Mouse (Mus musculus): ENCODE results near the gene Dlx6. TPM values are rescaled to one million over a fixed set of nuclear protein-coding genes. Genes with fewer than 3 reads are reported as not detected.

The Dlx6 gene
- polyA plus RNA-seq, 1 experiment = 7.2 TPM

DNA sequence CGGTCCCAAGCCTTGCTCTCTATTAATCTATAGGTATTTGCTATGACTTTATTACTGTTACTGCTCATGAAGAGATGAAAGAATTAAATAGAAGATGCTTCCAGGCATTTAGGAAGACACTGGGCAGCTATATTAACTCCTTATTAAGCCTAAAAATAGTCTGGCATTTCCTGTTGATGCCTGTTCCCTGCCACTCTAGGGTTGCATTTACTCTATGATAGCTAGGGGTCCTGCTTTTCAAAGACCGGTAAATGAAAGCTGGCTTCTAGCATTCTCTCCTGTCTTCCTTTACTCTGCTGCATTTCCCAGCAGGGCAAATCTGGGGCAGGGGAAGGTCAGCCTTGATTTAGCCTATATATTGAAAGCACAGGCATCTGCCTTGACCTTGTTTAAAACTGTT, 5.4 kb upstream of the Dlx6 start:
- Histone ChIP-seq H3K4me1 (ENCODE audit: control insufficient read depth, insufficient read depth, low read length) (no peaks in the 10 kb centered on the region), H3K4me3 (ENCODE audit: insufficient read depth, low read length) (0 out of 2 replicates have a peak overlapping the region, but pooled peaks have one; percentile 11), H3K27ac (ENCODE audit: insufficient read depth, low read length) (no peak overlapping the region)
- TF ChIP-seq POLR2A (IDR thresholded peaks at IDR 0.05; ENCODE audit: extremely low read depth, insufficient read depth, low read length) = no peak
- TF ChIP-seq CTCF (IDR thresholded peaks at IDR 0.05; ENCODE audit: extremely low read depth, insufficient read depth, low read length) = no peak

DNA sequence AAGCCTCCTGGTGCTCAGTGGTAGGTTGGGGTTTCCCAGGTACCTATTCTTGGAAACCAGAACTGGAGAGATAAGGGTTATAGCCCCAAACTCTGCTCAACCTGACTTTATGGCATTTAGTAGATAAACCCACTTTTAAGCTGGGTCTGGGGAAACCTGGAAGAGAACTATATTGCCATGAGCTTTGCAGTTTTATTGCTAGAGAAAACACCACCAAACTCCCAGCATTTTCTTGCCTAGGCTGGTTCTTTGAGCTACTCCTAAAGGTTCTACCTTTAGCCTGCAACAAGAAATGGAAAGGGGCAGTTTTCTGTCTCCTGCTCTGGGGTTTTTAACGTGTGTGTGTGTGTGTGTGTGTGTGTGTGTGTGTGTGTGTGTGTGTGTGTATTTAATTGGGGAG, 4.6 kb upstream of the Dlx6 start:
- no peak for TF ChIP-seq POLR2A (IDR thresholded peaks at IDR 0.05; ENCODE audit: extremely low read depth, insufficient read depth, low read length)
- TF ChIP-seq CTCF (IDR thresholded peaks at IDR 0.05; ENCODE audit: extremely low read depth, insufficient read depth, low read length) = no peak
- Histone ChIP-seq H3K4me3 (ENCODE audit: insufficient read depth, low read length) (no peak overlapping the region), H3K27ac (ENCODE audit: insufficient read depth, low read length) (no peak overlapping the region), H3K4me1 (ENCODE audit: control insufficient read depth, insufficient read depth, low read length) (no peaks in the 10 kb centered on the region)

DNA sequence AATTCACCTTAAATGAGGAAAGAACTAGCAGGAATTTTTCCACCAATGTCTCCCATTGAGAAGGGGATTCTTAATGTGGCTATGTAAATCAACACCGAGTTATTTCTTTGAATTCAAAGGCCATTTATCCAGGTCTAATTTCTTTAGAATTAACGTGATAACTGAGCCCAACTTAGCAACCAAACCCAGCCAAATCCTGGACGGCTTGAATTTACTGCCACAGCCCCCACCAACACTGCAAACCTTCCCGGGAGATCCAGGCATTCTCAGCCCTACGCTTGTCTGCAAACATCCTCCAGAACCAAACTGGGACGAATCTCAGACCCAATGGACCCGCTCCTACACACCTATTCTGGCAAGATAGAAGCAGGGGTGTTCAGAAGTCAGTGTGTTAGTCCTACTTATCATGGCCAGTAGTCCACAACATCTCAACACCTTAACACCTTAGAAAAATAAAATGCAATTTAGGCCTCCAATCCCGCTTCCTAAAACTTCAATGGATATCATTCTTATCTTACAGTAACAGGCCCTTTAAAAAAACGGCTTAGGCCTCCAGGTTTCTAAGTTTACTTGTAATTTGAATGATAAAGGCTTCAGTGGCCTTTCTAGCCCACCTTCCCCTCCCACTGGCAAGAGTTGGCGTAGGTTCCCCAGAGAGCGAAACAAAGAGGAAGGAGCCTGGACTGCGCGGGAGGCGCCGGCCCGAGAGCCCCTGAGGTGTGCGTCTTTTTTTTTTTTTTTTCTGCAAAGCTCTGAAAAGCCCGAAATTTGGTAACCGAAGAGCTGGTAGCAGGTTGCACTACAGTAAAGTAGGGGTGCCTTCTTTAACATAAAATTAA, 3.8 kb upstream of the Dlx6 start:
- Histone ChIP-seq H3K27ac (ENCODE audit: insufficient read depth, low read length) (0 out of 2 replicates have a peak overlapping the region, but pooled peaks have one; percentile 28), H3K4me1 (ENCODE audit: control insufficient read depth, insufficient read depth, low read length) (no peaks in the 10 kb centered on the region), H3K4me3 (ENCODE audit: insufficient read depth, low read length) (peak overlapping the region; percentile 45)
- TF ChIP-seq POLR2A (IDR thresholded peaks at IDR 0.05; ENCODE audit: extremely low read depth, insufficient read depth, low read length) = no peak
- no peak for TF ChIP-seq CTCF (IDR thresholded peaks at IDR 0.05; ENCODE audit: extremely low read depth, insufficient read depth, low read length)

DNA sequence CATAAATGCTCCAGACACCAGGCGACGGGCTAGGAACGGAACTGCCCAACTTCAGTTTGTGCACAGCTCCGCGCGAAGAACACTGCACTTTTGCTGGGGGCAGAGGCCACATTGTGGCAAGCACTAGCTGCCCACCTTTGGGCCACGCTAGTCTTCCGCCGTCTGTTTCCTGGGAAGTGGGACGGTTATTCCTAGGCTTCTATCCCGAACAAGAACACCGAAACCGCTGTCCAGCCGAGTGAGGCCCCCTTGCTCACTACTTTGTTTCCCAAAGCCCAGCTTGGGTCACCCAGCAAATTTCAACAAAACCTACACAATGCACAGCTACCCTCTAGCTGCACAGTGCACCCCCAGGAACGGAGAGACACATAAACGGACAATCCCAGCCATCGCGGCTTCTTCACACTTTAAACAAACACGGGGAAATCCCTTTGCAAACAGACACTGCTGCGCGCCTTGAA, 3.2 kb upstream of the Dlx6 start:
- Histone ChIP-seq H3K4me1 (ENCODE audit: control insufficient read depth, insufficient read depth, low read length) (no peaks in the 10 kb centered on the region), H3K27ac (ENCODE audit: insufficient read depth, low read length) (peak overlapping the region; percentile 28; the same call in 1 of the 2 replicates), H3K4me3 (ENCODE audit: insufficient read depth, low read length) (peak overlapping the region; percentile 45)
- TF ChIP-seq CTCF (IDR thresholded peaks at IDR 0.05; ENCODE audit: extremely low read depth, insufficient read depth, low read length) = no peak
- TF ChIP-seq POLR2A (IDR thresholded peaks at IDR 0.05; ENCODE audit: extremely low read depth, insufficient read depth, low read length) = no peak

DNA sequence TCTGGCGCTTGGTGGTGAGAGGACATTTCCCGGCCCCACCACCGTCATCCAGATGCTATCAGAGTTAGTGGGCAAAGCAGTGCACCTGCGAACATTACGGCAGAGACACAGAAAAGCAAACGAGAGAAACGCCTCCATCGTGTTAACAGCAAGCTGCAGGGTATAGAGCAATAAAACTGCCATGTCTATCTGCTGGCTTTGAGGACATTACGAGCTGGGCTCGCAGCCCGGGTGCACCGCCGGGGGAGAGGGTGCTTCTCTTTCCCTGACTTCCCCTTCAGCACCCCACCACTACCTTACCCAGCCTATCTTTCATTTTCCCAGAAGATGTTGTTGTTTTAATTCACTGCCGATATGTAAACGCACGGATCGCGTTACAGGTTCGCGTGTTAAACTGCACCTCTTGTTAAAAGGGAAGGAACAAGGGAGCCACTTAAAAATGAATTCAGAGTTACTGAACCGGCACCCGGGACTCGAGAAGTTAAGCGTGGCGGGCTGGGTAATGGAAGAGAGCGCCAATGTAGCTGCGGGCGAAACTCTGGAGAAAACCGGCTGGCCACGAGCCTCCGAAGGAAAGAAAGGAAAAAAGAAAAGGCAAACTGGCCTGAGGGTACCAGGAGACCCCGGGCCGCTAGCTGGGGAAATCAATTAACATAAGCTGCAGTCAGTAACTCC, 2.6 kb upstream of the Dlx6 start:
- TF ChIP-seq POLR2A (IDR thresholded peaks at IDR 0.05; ENCODE audit: extremely low read depth, insufficient read depth, low read length) = no peak
- no peak for TF ChIP-seq CTCF (IDR thresholded peaks at IDR 0.05; ENCODE audit: extremely low read depth, insufficient read depth, low read length)
- peak overlapping the region; percentile 45 for H3K4me3 ChIP-seq (ENCODE audit: insufficient read depth, low read length)
- no peaks in the 10 kb centered on the region for H3K4me1 ChIP-seq (ENCODE audit: control insufficient read depth, insufficient read depth, low read length)
- peak overlapping the region; percentile 28 for H3K27ac ChIP-seq (ENCODE audit: insufficient read depth, low read length)

DNA sequence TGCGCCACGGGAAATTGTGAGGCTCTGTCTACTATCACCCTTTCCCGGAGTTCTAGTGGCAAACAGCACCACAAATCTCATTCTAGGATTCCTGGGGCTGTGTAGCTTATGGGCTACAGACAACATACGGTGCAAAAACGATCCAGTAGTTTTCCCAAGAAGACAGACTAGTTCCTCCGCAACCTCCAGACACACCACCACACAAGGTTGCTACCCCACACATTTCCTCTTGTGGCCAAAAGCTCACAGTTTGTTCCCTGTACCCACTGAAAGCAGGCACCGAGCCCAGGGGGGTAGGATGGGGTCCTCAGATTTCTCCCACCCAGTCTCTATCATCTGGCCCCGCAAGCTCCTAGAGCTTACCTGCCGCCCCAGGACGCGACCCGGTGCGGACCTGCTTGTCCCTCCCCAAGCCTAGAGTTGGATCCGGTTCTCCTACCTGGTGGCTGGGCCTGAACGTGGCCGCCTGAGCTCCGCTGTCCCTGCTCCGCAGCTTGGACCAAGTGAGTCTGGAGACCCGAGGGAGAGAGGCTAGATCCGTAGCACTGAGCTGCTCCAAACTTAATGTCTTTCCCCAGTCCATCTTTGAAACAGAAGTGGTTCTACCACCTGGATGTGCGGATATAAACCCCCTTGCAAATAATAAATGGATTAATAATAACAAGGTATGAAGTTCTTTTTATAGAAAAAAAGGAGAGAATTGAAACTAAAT, 1.9 kb upstream of the Dlx6 start:
- Histone ChIP-seq H3K4me3 (ENCODE audit: insufficient read depth, low read length) (peak overlapping the region; percentile 45), H3K4me1 (ENCODE audit: control insufficient read depth, insufficient read depth, low read length) (no peaks in the 10 kb centered on the region), H3K27ac (ENCODE audit: insufficient read depth, low read length) (peak overlapping the region; percentile 6; the same call in 1 of the 2 replicates)
- TF ChIP-seq CTCF (IDR thresholded peaks at IDR 0.05; ENCODE audit: extremely low read depth, insufficient read depth, low read length) (no peak), POLR2A (IDR thresholded peaks at IDR 0.05; ENCODE audit: extremely low read depth, insufficient read depth, low read length) (no peak)

DNA sequence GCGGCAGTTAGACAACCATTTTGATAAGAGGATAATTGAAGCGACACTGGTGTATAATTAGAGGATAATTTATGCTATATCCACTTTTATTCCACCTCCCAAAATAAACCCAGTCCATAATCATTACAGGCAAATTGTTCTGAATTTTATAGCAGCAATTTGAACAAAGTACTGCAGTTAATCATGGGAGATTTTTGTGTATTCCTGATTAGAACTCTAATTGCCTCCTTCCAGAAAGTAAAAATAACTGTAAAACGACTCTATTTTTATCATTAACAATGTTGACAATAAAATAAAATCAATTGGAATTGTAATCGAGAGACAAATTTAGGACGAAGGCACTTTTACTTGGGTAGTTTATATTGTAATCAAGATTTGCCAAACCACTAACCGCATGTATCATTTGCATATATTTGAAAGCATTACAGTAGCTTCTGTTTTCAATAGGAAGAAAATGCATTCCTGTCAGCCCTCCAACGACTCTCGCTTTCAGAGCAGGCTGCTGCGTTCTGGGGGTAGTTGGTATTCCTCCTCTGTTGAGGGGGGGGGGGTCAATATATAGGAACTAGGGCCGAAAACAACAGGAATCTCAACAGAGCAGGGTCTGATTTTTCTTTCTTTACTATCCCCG, 1.2 kb upstream of the Dlx6 start:
- TF ChIP-seq CTCF (IDR thresholded peaks at IDR 0.05; ENCODE audit: extremely low read depth, insufficient read depth, low read length) (no peak), POLR2A (IDR thresholded peaks at IDR 0.05; ENCODE audit: extremely low read depth, insufficient read depth, low read length) (no peak)
- no peak overlapping the region for H3K27ac ChIP-seq (ENCODE audit: insufficient read depth, low read length)
- peak overlapping the region; percentile 45; the same call in 1 of the 2 replicates for H3K4me3 ChIP-seq (ENCODE audit: insufficient read depth, low read length)
- H3K4me1 ChIP-seq (ENCODE audit: control insufficient read depth, insufficient read depth, low read length) = no peaks in the 10 kb centered on the region

DNA sequence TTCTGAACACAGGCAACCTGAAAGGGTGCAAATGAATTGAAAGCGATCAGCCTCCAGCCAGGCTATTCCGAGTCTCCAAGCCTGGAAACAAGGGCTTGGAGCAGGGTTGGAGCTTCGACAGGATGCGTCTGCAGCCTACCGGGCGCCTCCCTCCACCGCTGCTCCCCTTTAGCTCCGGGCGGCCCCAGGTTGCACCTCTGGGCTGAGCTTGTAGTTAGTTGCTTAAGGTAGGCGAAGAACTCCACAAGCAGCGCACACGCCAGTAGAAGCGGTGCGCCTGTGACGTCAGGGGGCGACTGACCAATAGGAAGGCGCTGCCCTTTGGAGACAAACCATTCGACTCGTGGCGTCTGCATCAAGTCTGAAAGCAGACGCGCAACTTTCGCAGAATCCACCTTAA, 523 bp upstream of the Dlx6 start:
- TF ChIP-seq CTCF (IDR thresholded peaks at IDR 0.05; ENCODE audit: extremely low read depth, insufficient read depth, low read length) (no peak), POLR2A (IDR thresholded peaks at IDR 0.05; ENCODE audit: extremely low read depth, insufficient read depth, low read length) (peak; percentile 71)
- Histone ChIP-seq H3K4me1 (ENCODE audit: control insufficient read depth, insufficient read depth, low read length) (no peaks in the 10 kb centered on the region), H3K27ac (ENCODE audit: insufficient read depth, low read length) (no peak overlapping the region), H3K4me3 (ENCODE audit: insufficient read depth, low read length) (peak overlapping the region; percentile 6)

DNA sequence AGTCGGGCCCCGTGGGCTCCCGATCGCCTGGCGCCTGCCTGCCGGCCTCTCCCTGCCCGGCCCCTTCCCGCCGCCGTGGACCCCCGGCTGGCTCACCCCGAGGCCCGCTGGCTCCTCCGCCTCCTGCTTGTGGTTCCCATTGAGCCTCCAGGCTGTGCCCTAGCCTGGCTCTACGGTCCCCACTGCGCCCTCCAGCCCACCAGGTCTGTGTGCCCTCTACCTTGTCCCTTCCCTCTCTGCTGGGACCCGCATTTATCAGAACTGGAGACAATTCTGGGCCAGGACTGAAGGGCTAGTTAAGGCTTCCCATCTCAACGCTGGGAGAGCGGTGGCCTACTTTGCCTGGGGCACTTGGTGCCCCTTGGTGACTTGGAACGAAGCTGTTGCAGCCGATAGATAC, 821 bp downstream of the Dlx6 start:
- Histone ChIP-seq H3K27ac (ENCODE audit: insufficient read depth, low read length) (peak overlapping the region; percentile 64), H3K4me1 (ENCODE audit: control insufficient read depth, insufficient read depth, low read length) (no peaks in the 10 kb centered on the region)
- TF ChIP-seq CTCF (IDR thresholded peaks at IDR 0.05; ENCODE audit: extremely low read depth, insufficient read depth, low read length) (no peak), POLR2A (IDR thresholded peaks at IDR 0.05; ENCODE audit: extremely low read depth, insufficient read depth, low read length) (no peak)

More for the DNA sequence above, 821 bp downstream of the Dlx6 start:
- peak overlapping the region; percentile 63 for H3K4me3 ChIP-seq (ENCODE audit: insufficient read depth, low read length)
